In genomic region chr2:84618914-84619313, GRCm38 (mm10) we compare ENCODE assay signal across 11 mouse cellular contexts. TPM values are rescaled to one million over a fixed set of nuclear protein-coding genes. Genes with fewer than 3 reads are reported as not detected.
A peak's percentile ranks its signal among the peaks of the same experiment; 100 is the strongest.
DNase-seq lines count a peak whose midpoint lies in the region; TF ChIP-seq lines count a peak whose summit lies in the region.
"Had no signal": no experiment of that assay in that cellular context is flagged by ENCODE, and none has a peak within 500 bp of the region (broad histone marks: within the 10 kb centered on the region; RNA-seq: fewer than 3 reads in every experiment).

No protein-coding gene starts in this region.

- peak; percentile 74 for DNase-seq in kidney, adult 2 months
- no peak for DNase-seq in kidney, postnatal 10 days
- peak; percentile 22 to 23 for DNase-seq in B cell, adult 2 months
- DNase-seq in MEL-GATA-1-ER (ENCODE audit: extremely low read depth, low read depth), result peak; percentile 15
- DNase-seq in kidney, postnatal 14 days, result peak; percentile 43
- DNase-seq in right cerebral cortex, postnatal 25 days, result no peak
- DNase-seq in ovary, adult 18-20 months (ENCODE audit: low spot score), result no peak
- DNase-seq: cerebellum, postnatal 10 days had no signal

- H3K27me3 ChIP-seq in kidney, adult 2 months (replicated peaks; ENCODE audit: control insufficient read depth, insufficient read depth, low read length), result no peaks in the 10 kb centered on the region
- H3K27me3 ChIP-seq: hindbrain, embryonic 12.5 days; limb, embryonic 12.5 days had no signal

- no peak overlapping the region for H3K4me3 ChIP-seq in kidney, adult 2 months (ENCODE audit: insufficient read depth, low read depth, low read length)
- H3K4me3 ChIP-seq: hindbrain, embryonic 12.5 days; limb, embryonic 12.5 days had no signal

- peaks cover 15% of the 10 kb centered on the region for H3K36me3 ChIP-seq in kidney, adult 2 months (ENCODE audit: control insufficient read depth, insufficient read depth, low read length)

- TF ChIP-seq CTCF in kidney, adult 2 months (conservative IDR thresholded peaks at IDR 0.05; ENCODE audit: insufficient read depth, insufficient read length, low read depth, low read length), result no peak

- 23% methylated on average over 2 of the region's 2 CpGs for WGBS in kidney, adult 2 months

- peaks cover 18% of the 10 kb centered on the region for H3K4me1 ChIP-seq in kidney, adult 2 months (ENCODE audit: control insufficient read depth, insufficient read depth, low read length)
- H3K4me1 ChIP-seq: hindbrain, embryonic 12.5 days; limb, embryonic 12.5 days had no signal

- no peak for TF ChIP-seq POLR2A in kidney, adult 2 months (IDR thresholded peaks at IDR 0.05; ENCODE audit: low read depth, low read length)

- peak overlapping the region; percentile 96 for H3K27ac ChIP-seq in kidney, adult 2 months (ENCODE audit: insufficient read depth, low read depth, low read length)
- H3K27ac ChIP-seq: hindbrain, embryonic 12.5 days; limb, embryonic 12.5 days had no signal

RNA-seq across cellular contexts. Expression of gene Ctnnd1, which starts 31.7 kb away (rescaled TPM):
- polyA plus RNA-seq in kidney, adult 2 months (2012; rRNA removed), result 53.2 and 58.7 TPM in 2 replicates

RNA-seq across cellular contexts. Expression of gene Btbd18, which starts 40.0 kb away (rescaled TPM):
- polyA plus RNA-seq in kidney, adult 2 months (2012; rRNA removed), result 0.02 TPM in 1 of 2 replicates, not detected in the other
- polyA plus RNA-seq: urinary bladder, adult 2 months had no signal

RNA-seq across cellular contexts. Expression of gene Selenoh, which starts 51.7 kb away (rescaled TPM):
- 29.6 and 32.2 TPM in 2 replicates for polyA plus RNA-seq in kidney, adult 2 months (2012; rRNA removed)

RNA-seq across cellular contexts. Expression of gene Gm28635, which starts 58.9 kb away (rescaled TPM):
- polyA plus RNA-seq in kidney, adult 2 months (2012; rRNA removed), result not detected in 2 replicates
- polyA plus RNA-seq: hindbrain, embryonic 12.5 days; limb, embryonic 12.5 days; urinary bladder, adult 2 months had no signal

RNA-seq across cellular contexts. Expression of gene Med19, which starts 59.3 kb away (rescaled TPM):
- polyA plus RNA-seq in kidney, adult 2 months (2012; rRNA removed), result 7.8 and 9.3 TPM in 2 replicates

Comparison
In these comparisons a context has a peak if more than half of its experiments do, and no peak if none do; other contexts are left out.
1. DNase-seq: peak in kidney, adult 2 months (single experiment), B cell, adult 2 months (2 of 2), MEL-GATA-1-ER (single experiment) and kidney, postnatal 14 days (single experiment); none in kidney, postnatal 10 days (single experiment), right cerebral cortex, postnatal 25 days (single experiment) and ovary, adult 18-20 months (single experiment).